Mouse (Mus musculus): Measurements from ENCODE around the gene Wwox.
"Not testable (repeated sequence)": the region's sequence is repeated elsewhere in the genome, so short reads cannot be mapped to it uniquely, and the experiment has no call there.

Wwox gene

DNA sequence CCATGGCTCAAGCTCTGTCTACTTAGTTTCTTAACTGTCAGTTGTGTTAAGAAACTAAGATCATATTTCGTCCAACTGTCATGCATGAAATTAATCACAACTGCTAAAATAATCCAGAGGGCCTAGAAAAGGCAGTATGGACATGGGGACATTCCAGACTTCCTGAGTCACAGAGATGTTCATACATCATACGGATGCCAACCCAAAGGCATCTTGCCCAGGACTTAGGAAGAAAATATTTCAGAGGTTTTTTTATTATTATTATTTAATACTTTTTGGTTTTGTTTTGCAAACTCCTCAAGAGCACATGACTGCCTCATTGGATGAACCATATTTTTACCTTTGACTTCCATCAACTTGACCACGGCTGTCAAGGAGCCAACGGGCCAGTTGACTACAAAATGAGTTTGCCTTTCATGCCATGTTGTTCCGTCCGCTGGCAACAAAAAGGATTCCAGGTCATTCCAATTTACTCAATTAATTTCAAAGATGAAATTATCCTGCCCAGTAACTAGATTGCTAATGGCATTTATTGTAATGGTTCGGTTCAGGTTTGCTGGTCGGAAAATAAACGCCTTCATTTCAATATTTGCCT, 367.5 kb downstream of the Wwox start:
- no peak for DNase-seq (ENCODE audit: low spot score in 2 of 2)

DNA sequence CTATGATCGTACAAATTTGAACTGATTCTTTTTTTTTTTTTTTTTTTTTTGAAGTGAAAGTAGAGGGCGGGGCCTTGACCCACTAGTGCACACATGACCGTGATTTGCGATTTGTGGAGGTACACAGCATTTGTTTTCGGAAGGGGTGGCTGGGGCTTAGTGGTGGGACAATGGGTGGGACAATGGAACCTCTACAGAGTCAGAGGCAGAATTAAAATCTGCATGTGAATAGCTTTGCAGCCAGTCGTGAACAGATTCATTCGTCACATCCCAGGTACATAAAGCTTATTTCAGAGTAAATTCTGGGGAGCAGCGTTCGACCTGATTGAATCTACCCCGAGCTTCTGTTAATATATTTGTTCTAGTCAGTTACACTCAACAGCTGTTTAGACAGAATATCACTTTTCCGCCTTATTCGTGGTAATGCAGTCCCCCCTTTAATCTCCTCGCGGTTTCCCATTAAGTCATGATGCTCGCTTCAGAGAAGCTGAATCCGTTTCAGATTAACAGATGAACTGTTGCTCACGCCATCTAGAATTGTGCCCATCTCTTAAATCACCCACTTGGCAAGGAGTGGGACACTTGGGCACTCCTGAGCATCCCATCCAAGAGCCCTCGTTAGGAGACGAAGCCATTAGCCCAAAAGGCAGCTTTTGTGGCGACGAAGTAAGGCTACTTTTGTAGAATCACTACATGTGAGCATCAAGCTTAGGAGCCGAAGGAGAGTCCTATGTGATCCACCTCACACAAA, 368.4 kb downstream of the Wwox start:
- DNase-seq (ENCODE audit: low spot score in 2 of 2): no peak

DNA sequence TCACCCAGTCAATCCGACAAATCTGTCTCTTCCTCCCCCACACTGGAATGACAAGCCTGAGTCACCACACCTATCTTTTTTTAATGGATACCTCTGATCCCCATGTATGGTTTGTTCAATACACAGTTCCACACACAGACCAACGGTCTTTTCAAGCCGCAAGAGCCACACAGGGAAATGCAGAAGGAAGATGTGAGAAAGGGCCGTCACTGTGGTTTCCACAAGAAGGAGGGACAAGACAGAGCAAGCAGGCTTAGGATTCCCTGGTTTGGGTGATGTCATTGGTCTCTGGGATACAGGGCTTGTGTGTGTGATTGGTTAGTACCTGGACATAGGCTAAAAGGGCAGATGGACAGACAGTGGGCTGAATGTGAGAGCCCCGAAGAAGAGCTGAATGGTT, 371.0 kb downstream of the Wwox start:
- no peak for DNase-seq (ENCODE audit: low spot score in 2 of 2)

DNA sequence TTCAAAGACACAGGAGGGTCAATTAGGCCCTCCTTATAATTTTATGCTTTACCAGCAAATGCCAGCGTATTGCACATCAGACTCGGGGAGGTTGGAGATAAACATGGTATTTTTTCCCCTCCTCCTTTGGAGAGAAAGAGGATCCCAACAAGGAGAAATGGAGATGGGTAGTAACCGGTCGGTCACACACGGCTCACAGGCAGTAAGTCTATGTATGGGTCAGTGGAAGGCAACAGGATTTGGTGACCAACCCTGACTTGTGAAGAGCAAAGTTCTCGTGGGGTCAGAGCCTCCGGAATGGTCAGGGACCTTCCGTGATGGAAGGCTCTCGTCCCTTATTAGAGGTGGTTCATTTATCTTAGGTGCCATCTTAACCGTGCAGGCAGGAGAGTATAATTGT, 374.4 kb downstream of the Wwox start:
- no peak for DNase-seq (ENCODE audit: low spot score in 2 of 2)

DNA sequence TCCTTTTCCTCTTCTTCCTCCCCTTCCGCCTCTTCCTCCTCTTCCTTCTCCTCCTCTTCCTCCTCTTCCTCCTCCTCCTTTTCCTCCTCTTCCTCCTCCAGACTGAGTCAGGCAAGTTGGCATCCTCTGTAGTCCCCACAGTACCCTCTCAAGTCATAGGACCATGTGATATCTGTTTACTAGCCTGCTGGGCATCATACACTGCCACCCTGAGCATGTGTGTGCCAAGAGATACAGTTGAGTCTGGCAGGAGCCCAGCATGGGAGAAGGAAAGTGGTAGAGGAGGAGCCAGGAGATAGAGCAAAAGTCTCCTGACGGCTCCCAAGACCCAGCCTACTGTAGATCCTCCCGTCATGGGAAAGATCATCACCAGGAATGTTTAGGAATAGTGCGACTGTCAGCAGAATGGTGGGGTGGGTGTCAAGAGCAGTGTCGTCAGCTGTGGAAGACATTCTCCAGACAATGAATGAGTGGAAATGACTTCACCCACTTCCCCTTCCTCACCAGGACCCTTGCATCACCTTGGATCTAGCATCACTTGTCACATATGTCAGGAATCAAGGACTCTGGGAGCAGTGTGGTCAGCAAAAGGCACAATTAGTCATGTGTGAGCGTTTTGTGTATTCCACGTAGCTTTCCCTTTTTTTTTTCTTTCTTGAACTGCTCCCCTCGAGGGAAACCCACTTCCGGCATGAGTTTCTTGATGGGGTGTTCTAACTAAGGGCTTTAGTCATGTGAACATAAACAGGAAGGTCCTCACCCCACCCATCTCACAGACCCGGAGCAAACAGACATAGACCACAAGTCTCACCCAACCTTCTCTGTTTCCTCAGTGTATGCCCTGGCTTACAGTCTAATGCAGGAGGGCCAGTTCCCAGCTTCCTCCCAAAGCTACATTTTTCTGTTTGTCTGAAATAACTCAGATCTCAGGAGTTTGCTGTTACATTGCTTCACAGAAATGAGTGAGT, 375.6 kb downstream of the Wwox start:
- no peak for DNase-seq (ENCODE audit: low spot score in 2 of 2)

DNA sequence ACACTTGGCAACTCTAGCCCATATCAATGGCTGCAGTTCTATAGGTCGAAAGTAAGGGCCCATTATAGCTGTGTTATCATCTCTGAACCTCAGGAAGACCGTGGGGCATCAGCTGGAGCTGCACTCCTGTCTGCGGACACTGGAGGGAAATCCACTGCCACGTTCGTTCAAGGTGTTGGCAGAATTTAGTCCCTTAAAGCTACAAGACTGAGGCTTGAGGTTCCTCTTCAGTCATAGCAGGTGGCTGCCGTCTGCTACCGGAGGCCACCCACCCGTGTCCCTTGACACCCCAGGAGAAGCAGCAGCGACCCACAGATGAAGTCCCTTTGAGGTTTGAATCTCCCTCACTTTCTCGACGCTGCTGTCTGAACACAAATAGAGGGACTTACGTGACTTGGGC, 376.9 kb downstream of the Wwox start:
- no peak for DNase-seq (ENCODE audit: low spot score in 2 of 2)

DNA sequence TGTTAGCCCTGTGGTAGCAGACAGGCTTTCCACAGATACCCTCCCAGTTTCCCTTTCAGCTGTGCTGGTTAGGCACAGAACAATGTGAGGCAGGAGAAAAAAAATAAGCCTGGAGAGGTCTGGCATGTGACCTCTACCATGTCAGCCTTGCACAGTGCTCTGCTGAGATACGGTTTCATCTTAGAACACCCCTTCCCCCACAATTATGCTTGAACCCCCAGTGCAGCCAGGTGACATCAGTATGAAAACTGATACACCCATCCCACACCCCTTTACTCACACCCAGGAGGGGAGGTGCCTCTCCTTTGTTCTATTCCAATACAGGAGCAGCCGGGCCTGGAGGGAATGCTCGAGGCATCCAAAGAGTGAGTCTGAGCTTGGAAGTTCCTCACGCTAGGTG, 377.5 kb downstream of the Wwox start:
- DNase-seq (ENCODE audit: low spot score in 2 of 2): no peak

DNA sequence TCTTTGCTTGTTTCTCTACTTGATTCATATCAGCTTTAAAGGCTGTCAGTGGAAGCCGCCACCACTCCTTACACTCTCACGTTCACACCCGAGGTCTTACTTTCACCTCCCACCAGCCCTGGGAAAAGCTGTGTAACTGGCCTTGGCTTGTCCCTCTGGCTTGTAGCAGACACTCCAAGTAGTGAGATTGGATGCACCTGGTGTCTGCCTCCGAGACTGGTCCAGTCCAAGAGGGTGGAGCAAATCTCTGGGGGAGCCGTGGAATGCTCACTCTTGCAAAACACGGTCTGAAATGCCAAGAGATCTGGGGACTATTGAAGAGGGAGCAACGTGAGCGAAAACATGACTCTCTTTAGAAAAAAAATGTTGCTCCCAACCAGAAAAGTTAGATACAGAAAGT, 382.1 kb downstream of the Wwox start:
- no peak for DNase-seq (ENCODE audit: low spot score in 2 of 2)

DNA sequence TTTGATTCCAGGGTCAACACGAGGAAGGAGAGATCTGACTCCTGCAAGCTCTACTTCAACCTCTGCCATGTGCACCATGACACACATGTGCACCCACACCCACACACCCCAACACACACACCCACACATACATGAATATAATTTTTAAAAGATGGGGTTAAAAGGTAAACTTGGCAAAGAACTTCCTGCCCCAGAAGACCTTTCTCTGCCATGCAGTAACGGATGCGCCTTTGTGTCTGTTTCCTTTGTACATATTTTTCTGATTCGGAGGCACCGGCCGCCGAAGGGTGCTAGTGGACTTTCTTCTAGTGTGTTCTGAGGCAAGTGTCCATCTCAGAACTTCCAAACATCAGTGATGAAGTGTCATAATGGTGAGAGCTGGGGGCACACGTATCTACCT, 386.0 kb downstream of the Wwox start:
- DNase-seq (ENCODE audit: low spot score in 2 of 2): no peak

DNA sequence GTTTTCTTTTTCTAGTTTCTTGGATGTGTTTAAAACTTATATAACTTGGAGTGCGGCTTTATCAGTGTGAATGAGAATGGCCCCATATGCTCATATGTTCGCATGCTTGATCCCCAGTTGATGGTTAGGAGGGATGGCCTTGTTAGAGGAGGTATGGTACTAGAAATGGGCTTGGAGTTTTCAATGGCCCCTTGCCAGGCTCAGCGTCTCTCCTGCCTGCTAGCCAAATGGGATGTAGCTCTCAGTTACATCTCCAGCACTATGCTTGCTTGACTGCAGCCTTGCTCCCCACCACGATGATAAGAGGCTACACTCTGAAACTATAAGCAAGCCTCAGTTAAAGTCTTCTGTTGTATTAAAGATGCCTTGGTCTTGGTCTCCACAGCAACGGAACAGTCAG, 387.5 kb downstream of the Wwox start:
- no peak for DNase-seq (ENCODE audit: low spot score in 2 of 2)

DNA sequence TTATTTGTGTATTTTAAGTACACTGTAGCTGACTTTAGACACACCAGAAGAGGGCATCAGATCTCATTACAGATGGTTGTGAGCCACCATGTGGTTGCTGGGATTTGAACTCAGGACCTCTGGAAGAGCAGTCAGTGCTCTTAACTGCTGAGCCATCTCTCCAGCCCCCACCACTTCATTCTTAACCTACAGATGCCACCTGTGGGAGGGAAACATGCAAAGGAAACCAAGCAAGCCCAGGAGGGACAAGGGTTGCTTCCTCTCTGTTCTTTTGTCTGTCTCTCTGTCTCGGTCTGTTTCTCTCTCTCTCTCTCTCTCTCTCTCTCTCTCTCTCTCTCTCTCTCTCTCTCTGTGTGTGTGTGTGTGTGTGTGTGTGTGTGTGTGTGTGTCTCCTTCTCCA, 388.4 kb downstream of the Wwox start:
- DNase-seq (ENCODE audit: low spot score in 2 of 2): not testable (repeated sequence)

DNA sequence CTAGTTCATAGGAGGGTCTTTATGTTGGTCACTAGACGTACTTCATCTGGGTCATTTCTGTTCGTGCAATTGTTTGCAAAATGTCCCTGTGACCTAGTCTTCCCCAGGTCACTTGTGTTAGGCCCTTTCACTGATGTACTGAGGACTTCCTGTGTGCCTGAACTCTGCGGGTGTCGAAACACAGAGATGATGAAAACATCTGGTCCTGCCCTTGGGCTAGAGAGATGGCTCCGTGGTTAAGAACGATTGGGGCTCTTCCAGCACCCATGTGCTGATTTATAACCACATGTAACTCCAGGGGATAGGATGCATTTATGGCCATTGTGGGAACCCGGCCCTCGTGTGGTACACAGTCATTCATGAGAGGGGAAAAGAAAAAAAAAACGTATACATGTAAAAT, 392.1 kb downstream of the Wwox start:
- DNase-seq (ENCODE audit: low spot score in 2 of 2): no peak

DNA sequence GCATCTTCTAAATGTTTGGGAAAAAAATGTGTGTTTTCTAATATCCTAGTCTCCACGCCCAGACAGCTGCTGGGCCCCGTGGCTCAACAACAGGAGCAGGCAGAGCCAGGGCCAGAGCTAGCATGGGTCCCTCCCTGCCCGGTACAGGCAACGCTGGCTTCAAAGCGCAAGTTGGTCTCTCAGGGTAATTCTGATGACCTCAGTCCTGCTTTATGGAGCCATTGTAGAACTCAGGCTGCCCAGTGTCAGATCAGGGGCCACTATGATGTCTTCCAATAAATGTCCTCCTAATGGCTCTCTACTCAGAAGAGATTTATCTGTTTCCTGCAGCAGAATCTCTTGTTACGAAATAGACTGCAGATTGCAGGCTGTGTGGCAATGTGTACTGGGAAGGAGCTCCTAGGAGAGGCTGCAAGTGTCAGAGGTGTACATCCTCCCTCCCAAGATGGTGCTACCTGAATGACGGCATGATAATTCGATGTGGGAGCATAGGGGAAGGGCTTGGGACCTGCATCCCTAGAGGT, 392.9 kb downstream of the Wwox start:
- DNase-seq (ENCODE audit: low spot score in 2 of 2): no peak

DNA sequence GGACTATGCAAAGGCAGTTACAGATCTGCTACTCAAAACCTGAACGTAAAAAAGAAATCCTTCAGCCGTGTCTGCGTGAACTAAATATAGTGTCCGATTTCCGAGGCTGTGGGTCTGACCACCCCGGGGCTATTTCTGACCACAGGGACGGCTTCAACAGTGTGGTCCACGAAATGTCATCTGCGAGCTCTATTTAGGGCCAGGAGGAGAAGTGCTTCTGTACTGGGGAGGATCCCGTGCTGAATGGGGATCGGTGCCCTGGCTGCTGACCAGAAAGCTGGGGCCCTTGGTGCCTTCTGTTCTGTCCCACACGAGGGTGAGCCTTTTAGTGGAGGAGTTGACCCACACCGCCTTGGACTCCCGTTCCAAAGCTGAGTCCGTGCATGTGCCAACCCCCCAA, 395.3 kb downstream of the Wwox start:
- DNase-seq (ENCODE audit: low spot score in 2 of 2): no peak

DNA sequence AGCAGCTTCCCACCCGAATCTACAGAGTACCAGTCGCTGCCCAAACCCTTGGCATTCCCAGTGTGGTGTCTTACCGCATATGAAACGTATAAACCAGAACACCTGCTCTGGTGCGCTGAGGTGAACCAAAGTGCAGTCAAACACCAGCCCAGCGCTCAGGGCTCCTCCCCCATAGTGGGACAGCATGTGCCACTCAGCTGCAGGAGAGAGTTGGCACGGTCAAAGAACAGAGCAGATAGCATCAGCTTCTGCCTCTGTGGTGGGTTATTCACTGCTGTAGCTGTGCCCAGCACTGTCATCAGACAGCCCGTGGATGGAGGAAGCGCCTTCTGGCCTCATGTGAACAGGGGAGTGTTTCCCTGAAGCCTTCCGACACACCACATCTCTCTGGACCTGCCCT, 400.5 kb downstream of the Wwox start:
- no peak for DNase-seq (ENCODE audit: low spot score in 2 of 2)

DNA sequence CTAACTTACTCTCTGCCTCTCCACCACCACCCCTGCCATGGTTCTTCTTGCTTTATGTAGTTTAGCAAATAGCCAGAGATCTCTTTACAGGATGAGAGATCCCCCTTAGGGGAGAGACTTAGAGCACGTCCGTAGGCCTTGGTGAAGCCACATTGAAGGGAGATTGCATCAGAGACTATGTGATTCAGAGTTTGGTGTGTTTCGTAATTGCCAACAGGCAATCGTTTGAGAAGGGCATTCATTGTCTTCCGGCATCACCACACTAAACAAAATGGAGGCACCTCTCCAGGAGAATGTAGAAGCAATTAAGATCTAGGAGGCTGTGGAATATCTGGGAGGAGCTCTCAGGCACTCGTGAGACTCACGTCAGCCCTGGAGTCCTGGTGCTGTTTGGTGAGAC, 408.2 kb downstream of the Wwox start:
- DNase-seq (ENCODE audit: low spot score in 2 of 2): no peak

DNA sequence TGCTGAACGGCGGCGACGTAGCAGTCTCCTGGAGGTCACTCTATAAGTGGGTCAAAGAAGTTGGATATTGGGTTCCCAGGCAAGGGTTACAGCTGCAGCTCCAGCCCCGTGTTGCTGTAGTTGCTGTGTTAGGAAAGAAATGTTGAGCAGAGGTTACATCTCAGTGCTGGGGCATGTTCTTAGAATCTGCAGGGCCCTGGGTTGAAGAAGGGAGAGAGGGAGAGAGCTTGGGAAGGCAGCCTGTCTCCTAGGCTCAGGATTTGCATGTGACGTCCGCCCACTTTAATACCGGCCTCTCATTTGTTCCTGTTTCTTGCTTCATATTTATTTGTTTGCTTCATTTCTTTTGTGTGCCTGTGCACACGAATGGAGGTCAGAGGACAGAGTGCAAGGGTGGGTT, 410.0 kb downstream of the Wwox start:
- no peak for DNase-seq (ENCODE audit: low spot score in 2 of 2)

DNA sequence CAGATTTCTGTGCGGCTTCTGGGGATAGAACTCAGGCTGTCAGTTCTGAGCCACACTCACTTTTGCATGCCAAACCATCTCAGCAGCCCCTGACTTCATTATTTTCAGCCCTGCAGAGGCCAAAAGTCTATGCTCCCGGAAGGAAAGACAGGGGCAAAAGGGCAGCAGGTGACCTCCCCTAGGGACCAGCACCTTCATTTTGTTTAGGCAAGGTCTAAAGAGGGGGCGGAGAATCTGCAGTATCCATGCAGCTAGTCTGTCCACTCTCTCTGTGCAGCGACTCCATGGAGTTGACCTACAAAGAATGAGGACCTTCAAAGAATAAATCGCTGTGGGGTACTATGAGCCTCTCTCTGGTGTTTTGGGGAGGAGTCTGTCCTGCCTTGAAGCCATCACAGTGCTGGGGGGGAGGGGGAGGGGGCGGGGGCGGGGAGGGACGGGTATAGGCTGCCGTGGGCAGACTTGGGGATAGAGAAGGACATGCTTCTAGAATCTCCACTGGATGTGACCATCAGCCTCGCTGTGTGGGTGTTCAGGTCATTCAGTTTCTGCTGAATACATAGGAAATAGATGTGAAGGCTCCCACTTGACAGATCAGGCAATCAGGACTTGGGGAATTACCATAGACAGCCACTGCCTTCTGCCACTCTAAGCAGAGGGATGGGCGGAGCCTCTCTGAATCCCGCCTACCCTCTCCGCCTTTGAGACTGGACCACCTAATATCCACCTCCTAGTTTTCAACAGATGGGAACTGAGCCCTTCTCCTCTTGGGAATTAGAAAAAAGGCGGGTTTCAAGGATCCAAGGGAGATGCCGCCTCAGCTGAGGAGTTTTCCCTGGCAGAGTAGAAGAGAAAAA, 410.8 kb downstream of the Wwox start:
- no peak for DNase-seq (ENCODE audit: low spot score in 2 of 2)

DNA sequence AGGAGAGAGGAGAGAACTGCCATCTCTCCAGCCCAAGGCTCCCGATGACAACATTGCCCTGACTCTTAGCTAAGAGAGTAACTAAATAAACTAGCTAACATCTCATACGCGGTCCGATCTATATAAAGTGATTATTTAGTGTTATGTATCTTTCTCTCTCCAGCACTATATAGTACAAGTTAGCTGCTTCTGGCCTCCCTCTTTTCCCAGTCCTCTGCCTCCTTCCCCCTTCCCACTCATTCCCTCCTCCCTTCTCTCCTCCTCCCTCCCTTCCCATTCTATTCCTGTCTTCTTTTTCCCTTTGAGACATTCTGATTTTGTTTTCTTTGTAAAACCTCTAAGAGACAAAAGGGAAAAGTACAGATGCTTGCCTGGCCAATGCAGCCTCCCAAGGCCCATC, 414.3 kb downstream of the Wwox start:
- DNase-seq (ENCODE audit: low spot score in 2 of 2): no peak

DNA sequence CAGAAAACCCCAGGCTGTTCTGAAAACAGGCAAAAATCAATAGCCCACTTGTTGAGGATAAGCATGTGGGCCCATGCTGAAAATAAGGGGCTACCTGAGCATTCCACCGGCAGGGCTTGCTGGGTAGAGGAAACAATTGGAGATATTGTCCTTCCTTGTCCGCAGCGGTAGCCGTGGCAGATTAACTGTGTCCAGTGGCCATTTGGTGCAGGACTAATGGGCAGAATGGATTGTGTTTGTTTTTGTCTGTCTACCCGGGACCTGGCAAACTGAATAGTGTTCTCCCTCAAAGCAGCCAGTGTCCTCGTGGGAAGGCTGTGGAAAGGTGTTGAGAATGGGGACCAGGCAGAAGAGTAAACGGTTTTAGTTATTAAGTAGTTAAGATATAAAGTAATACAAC, 416.4 kb downstream of the Wwox start:
- DNase-seq (ENCODE audit: low spot score in 2 of 2): no peak

DNA sequence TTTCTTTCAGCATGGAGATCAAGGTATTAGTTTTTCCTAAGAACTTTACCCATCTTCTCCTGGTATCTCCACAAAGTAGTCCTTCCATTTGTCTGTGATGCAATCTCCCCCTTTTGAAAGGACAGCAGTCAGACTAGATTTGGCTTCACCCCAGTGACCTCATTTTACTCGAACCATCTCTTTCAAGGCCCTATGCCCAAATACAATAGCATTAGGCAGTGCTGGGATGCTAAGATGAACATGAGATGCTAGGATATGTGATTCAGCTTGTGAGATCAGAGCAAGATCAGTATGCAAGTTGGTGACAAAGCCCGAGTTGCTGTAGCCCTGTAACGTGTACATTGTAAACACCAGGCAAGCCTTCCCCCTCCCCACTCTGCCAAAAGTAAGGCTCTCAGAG, 426.5 kb downstream of the Wwox start:
- no peak for DNase-seq (ENCODE audit: low spot score in 2 of 2)

DNA sequence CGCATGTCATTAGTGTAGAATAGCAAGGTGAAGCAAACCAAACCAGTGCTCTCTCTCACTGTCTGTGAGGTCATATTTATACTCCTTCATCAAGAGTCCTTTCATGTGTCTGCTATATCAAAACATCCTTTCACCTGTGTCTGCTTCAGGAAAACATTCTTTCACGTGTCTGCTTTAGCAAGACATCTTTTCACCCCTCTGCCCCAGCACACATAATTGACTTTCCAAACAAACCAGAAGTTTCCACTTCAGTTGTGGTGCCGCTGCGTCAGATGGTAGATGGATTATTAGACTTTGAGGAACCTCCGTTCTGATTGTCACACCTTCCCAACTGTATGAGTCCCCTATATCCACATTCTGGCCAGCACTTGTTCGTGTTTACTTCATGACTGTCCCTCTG, 429.9 kb downstream of the Wwox start:
- no peak for DNase-seq (ENCODE audit: low spot score in 2 of 2)

Measured in frontal cortex, postnatal 36 days (tissue).